Mouse (Mus musculus) midbrain, embryonic 14.5 days (tissue): Measurements from ENCODE around the gene Igsf23. TPM values are rescaled to one million over a fixed set of nuclear protein-coding genes. Genes with fewer than 3 reads are reported as not detected.
"Not testable (repeated sequence)": the region's sequence is repeated elsewhere in the genome, so short reads cannot be mapped to it uniquely, and the experiment has no call there.

Source experiments
- ATAC-seq: fragments of 200-750 bp; cut with Nextera tagmentation; 2 replicates; pipeline ENCODE4 v1.8.0; 2017; ENCODE audit warnings: moderate number of reproducible peaks, moderate library complexity; ENCODE audit not compliant: low FRiP score, low TSS enrichment
- DNase-seq: peaks from one replicate; pipeline ENCODE4 v3.0.0-alpha.2; 2015
- H3K27ac ChIP-seq: fragments of 300-500 bp; sonication (generic); replicated peaks from 2 replicates; pipeline ENCODE4 v1.5.1; 2014; ENCODE audit warnings: mild to moderate bottlenecking, low read depth, low read length, moderate library complexity
- H3K27me3 ChIP-seq: fragments of 300-500 bp; sonication (generic); 2 replicates; pipeline ENCODE4 v1.6.1; 2014; ENCODE audit warnings: low read length, control low read depth, mixed read lengths; ENCODE audit not compliant: control insufficient read depth, insufficient read depth
- H3K36me3 ChIP-seq: fragments of 300-500 bp; sonication (generic); 2 replicates; pipeline ENCODE4 v1.6.1; 2014; ENCODE audit warnings: low read length, control low read depth; ENCODE audit not compliant: control insufficient read depth, insufficient read depth
- H3K4me1 ChIP-seq: fragments of 300-500 bp; sonication (generic); 2 replicates; pipeline ENCODE4 v1.6.1; 2014; ENCODE audit warnings: mild to moderate bottlenecking, antibody characterized with exemption, low read length, control low read depth; ENCODE audit not compliant: control insufficient read depth, insufficient read depth
- H3K4me2 ChIP-seq: fragments of 300-500 bp; sonication (generic); 2 replicates; pipeline ENCODE4 v1.6.1; 2014; ENCODE audit warnings: mild to moderate bottlenecking, low read length, moderate library complexity
- H3K4me3 ChIP-seq: fragments of 300-500 bp; sonication (generic); replicated peaks from 2 replicates; pipeline ENCODE4 v1.5.1; 2014; ENCODE audit warnings: low read depth, low read length
- H3K9ac ChIP-seq: fragments of 300-500 bp; sonication (generic); replicated peaks from 2 replicates; pipeline ENCODE4 v1.6.1; 2014; ENCODE audit warnings: mild to moderate bottlenecking, low read length, moderate library complexity
- H3K9me3 ChIP-seq: fragments of 300-500 bp; sonication (generic); 2 replicates; pipeline ENCODE4 v1.6.1; 2016; ENCODE audit warnings: low read length, control low read depth, mixed read lengths; ENCODE audit not compliant: control insufficient read depth
- WGBS: fragments of 180-500 bp; shearing (Covaris S2); extraction: QIAGEN DNeasy Blood & Tissue Kit; methylation state at CpG from one replicate; pipeline ENCODE4 v1.1.7; 2014; 5-methylcytosine and 5-hydroxymethylcytosine counted together
- polyA plus RNA-seq: library from polyadenylated mRNA; unstranded; fragments of >200 nt; fragmentation: Nextera tagmentation; extraction: Ambion mirVana; gene quantifications from 2 replicates; pipeline ENCODE4 v1.2.1, GENCODE M21; 2014

The Igsf23 gene
- not detected in 2 replicates for polyA plus RNA-seq

GRCm38 (mm10) chr7:19950589-19950988 lies at the start of gene Igsf23:
Igsf23 (minus strand) TSS chr7:19950756.
- no peaks in the 10 kb centered on the region for H3K4me1 ChIP-seq
- ATAC-seq (no peak), DNase-seq (no peak)
- no peaks in the 10 kb centered on the region for H3K27me3 ChIP-seq
- WGBS: 58% methylated on average over 9 of the region's 9 CpGs
- H3K4me2 ChIP-seq: no peak within 1 kb of the TSS
- no peak within 1 kb of the TSS for H3K4me3 ChIP-seq
- no peak within 1 kb of the TSS for H3K9ac ChIP-seq
- H3K36me3 ChIP-seq: no peaks in the 10 kb centered on the region
- H3K27ac ChIP-seq: no peak within 1 kb of the TSS
- no peaks in the 10 kb centered on the region for H3K9me3 ChIP-seq

GRCm38 (mm10) chr7:19996721-19997120 lies 46.2 kb upstream of the Igsf23 start:
- not testable (repeated sequence) for H3K4me2 ChIP-seq, DNase-seq, H3K27ac ChIP-seq, H3K9ac ChIP-seq, H3K36me3 ChIP-seq, ATAC-seq, H3K9me3 ChIP-seq, H3K4me3 ChIP-seq, H3K4me1 ChIP-seq, H3K27me3 ChIP-seq
- WGBS: 68% methylated on average over 3 of the region's 3 CpGs

GRCm38 (mm10) chr7:19991165-19991564 lies 40.6 kb upstream of the Igsf23 start, which contains the start of gene Nlrp9b:
Nlrp9b (plus strand) TSS chr7:19991465.
- H3K27ac ChIP-seq, H3K9me3 ChIP-seq, H3K9ac ChIP-seq, H3K4me3 ChIP-seq, H3K36me3 ChIP-seq, H3K4me1 ChIP-seq, DNase-seq, H3K4me2 ChIP-seq, ATAC-seq, H3K27me3 ChIP-seq: not testable (repeated sequence)
- WGBS: 70% methylated on average over 8 of the region's 8 CpGs

- H3K36me3 ChIP-seq: no peaks in the 10 kb centered on the region
- no peak overlapping the region for H3K27ac ChIP-seq
- DNase-seq: no peak
- H3K9me3 ChIP-seq: peaks cover 11% of the 10 kb centered on the region; the same call in 1 of the 2 replicates
- H3K4me3 ChIP-seq: no peak overlapping the region
- no peaks in the 10 kb centered on the region for H3K4me1 ChIP-seq
- 83% methylated on average over 4 of the region's 4 CpGs for WGBS
- no peaks in the 10 kb centered on the region for H3K27me3 ChIP-seq
- no peak overlapping the region for H3K9ac ChIP-seq
- no peak overlapping the region for H3K4me2 ChIP-seq
- no peak for ATAC-seq
These were observed 21.0 kb upstream of the Igsf23 start for GRCm38 (mm10) chr7:19971516-19971915.

GRCm38 (mm10) chr7:19970196-19970595 lies 19.6 kb upstream of the Igsf23 start:
- no peak overlapping the region for H3K27ac ChIP-seq
- no peaks in the 10 kb centered on the region for H3K36me3 ChIP-seq
- H3K9me3 ChIP-seq: peaks cover 11% of the 10 kb centered on the region; the same call in 1 of the 2 replicates
- no peak overlapping the region for H3K4me2 ChIP-seq
- DNase-seq (no peak), ATAC-seq (no peak)
- H3K4me1 ChIP-seq: no peaks in the 10 kb centered on the region
- 94% methylated on average over 8 of the region's 8 CpGs for WGBS
- H3K27me3 ChIP-seq: no peaks in the 10 kb centered on the region
- H3K9ac ChIP-seq: no peak overlapping the region
- H3K4me3 ChIP-seq: no peak overlapping the region

GRCm38 (mm10) chr7:19969541-19970090 lies 19.1 kb upstream of the Igsf23 start:
- Histone ChIP-seq H3K9me3 (peaks cover 7% of the 10 kb centered on the region; the same call in 1 of the 2 replicates), H3K9ac (no peak overlapping the region), H3K4me3 (no peak overlapping the region), H3K4me1 (no peaks in the 10 kb centered on the region), H3K36me3 (no peaks in the 10 kb centered on the region), H3K27me3 (no peaks in the 10 kb centered on the region), H3K27ac (no peak overlapping the region), H3K4me2 (no peak overlapping the region)
- DNase-seq: no peak
- WGBS: 97% methylated on average over 4 of the region's 4 CpGs
- ATAC-seq: no peak

GRCm38 (mm10) chr7:19969106-19969505 lies 18.6 kb upstream of the Igsf23 start:
- peaks cover 7% of the 10 kb centered on the region; the same call in 1 of the 2 replicates for H3K9me3 ChIP-seq
- DNase-seq (no peak), ATAC-seq (no peak)
- no peak overlapping the region for H3K4me3 ChIP-seq
- WGBS: 78% methylated on average over 3 of the region's 3 CpGs
- no peaks in the 10 kb centered on the region for H3K4me1 ChIP-seq
- H3K4me2 ChIP-seq: no peak overlapping the region
- no peak overlapping the region for H3K27ac ChIP-seq
- H3K36me3 ChIP-seq: no peaks in the 10 kb centered on the region
- H3K9ac ChIP-seq: no peak overlapping the region
- H3K27me3 ChIP-seq: no peaks in the 10 kb centered on the region

GRCm38 (mm10) chr7:19964985-19965579 lies 14.5 kb upstream of the Igsf23 start, which contains the start of gene Ceacam20:
Ceacam20 (plus strand) TSS chr7:19965412.
- Histone ChIP-seq H3K4me3 (no peak within 1 kb of the TSS), H3K4me1 (no peaks in the 10 kb centered on the region), H3K27me3 (no peaks in the 10 kb centered on the region), H3K9ac (no peak within 1 kb of the TSS), H3K4me2 (no peak within 1 kb of the TSS), H3K9me3 (peaks cover 5% of the 10 kb centered on the region; the same call in 1 of the 2 replicates), H3K27ac (no peak within 1 kb of the TSS), H3K36me3 (no peaks in the 10 kb centered on the region)
- 80% methylated on average over 7 of the region's 7 CpGs for WGBS
- ATAC-seq (no peak), DNase-seq (no peak)

GRCm38 (mm10) chr7:19962423-19962822 lies 11.9 kb upstream of the Igsf23 start:
- H3K4me3 ChIP-seq: no peak overlapping the region
- no peak for DNase-seq
- no peak overlapping the region for H3K9ac ChIP-seq
- 53% methylated on average over 1 of the region's 1 CpGs for WGBS
- no peak for ATAC-seq
- no peaks in the 10 kb centered on the region for H3K4me1 ChIP-seq
- H3K27me3 ChIP-seq: no peaks in the 10 kb centered on the region
- H3K4me2 ChIP-seq: no peak overlapping the region
- H3K27ac ChIP-seq: no peak overlapping the region
- H3K9me3 ChIP-seq: no peaks in the 10 kb centered on the region
- H3K36me3 ChIP-seq: no peaks in the 10 kb centered on the region
